7 mouse cellular contexts compared by ENCODE assay signal in the genomic region with DNA sequence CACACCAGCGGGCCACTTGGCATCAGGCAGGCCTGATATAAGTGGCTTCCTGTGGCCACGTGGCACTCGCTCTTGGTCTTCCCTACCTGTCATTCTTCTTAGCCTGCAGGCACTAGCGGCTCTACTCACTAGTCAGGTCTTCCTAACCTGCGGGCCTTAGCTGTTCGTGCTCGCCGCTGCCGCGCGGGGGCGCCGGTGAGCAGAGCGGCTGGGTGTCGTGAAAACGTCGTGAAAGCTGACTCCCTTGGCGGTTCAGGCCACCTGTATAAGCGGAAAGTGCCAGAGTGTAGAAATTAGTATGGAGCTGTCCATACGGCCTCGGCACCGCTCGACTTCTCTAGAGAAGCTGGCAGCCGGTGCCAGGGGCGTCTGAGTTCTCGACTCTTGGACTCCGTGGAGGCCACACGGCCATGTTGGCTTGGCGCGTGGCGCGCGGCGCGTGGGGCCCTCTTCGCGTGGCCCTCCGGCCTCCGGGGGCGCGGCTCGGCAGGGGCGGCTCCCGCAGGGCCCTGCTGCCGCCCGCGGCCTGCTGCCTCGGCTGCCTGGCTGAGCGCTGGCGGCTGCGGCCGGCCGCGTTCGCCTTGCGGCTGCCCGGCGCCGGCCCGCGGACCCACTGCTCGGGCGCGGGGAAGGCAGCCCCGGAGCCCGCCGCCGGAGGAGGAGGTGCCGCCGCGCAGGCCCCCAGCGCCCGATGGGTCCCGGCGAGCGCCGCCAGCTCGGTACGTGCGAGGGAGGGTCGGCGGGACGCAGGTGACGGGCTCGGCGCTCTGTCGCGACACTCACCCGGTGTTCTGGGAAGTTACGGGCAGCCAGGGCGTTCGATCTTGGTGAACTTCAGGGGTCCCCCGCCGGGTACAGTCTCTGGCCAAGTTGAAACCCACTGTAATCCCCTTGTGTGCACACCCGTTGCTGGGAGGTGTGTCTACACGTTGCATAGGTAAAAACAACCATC. TPM values are rescaled to one million over a fixed set of nuclear protein-coding genes. Genes with fewer than 3 reads are reported as not detected.
DNase-seq lines count a peak whose midpoint lies in the region; ATAC-seq lines count a peak whose summit lies in the region.

A gene (plus strand): TSS at position 260 of the 952 bp plus-strand sequence.

- peak within 1 kb of the TSS; percentile 97 for H3K4me3 ChIP-seq in intestine, embryonic 16.5 days (ENCODE audit: low read length)
- H3K4me3 ChIP-seq in midbrain, embryonic 11.5 days (ENCODE audit: low read depth, low read length), result peak within 1 kb of the TSS; percentile 95

- peak within 1 kb of the TSS; percentile 92 for H3K27ac ChIP-seq in intestine, embryonic 16.5 days (ENCODE audit: low read length)
- H3K27ac ChIP-seq in midbrain, embryonic 11.5 days (ENCODE audit: low read depth, low read length), result peak within 1 kb of the TSS; percentile 20; the same call in 1 of the 2 replicates

- peak; percentile 91 for ATAC-seq in intestine, embryonic 16.5 days
- peak; percentile 92 for ATAC-seq in midbrain, embryonic 11.5 days (ENCODE audit: low FRiP score)

- no peaks in the 10 kb centered on the region for H3K36me3 ChIP-seq in intestine, embryonic 16.5 days (ENCODE audit: control insufficient read depth, insufficient read depth, low read length)
- no peaks in the 10 kb centered on the region; the same call in none of the 2 replicates for H3K36me3 ChIP-seq in midbrain, embryonic 11.5 days (ENCODE audit: control insufficient read depth, insufficient read depth, low read length)

- peak; percentile 91 for DNase-seq in adrenal gland, adult 8-10 months
- peak; percentile 99 for DNase-seq in embryo, embryonic 9.5 days (ENCODE audit: extremely low spot score)
- DNase-seq in gastrocnemius, postnatal 4 days (ENCODE audit: low spot score in 2 of 2), result peak; percentile 88 to 90
- peak; percentile 97 to 98 for DNase-seq in left cerebral cortex, postnatal 36 days (ENCODE audit: low spot score in 2 of 2)
- DNase-seq in midbrain, embryonic 11.5 days (ENCODE audit: low spot score, missing footprints), result peak; percentile 100
- peak; percentile 89 for DNase-seq in skeletal muscle tissue, adult 2 months (ENCODE audit: low read depth, low spot score)

- WGBS in intestine, embryonic 16.5 days, result under 1% methylated on average over 90 of the region's 96 CpGs
- under 1% methylated on average over 90 of the region's 96 CpGs for WGBS in midbrain, embryonic 11.5 days

- peak within 1 kb of the TSS; percentile 92 for H3K9ac ChIP-seq in intestine, embryonic 16.5 days (ENCODE audit: low read depth, low read length)
- H3K9ac ChIP-seq in midbrain, embryonic 11.5 days (ENCODE audit: low read length), result peak within 1 kb of the TSS; percentile 91

- peaks cover 10% of the 10 kb centered on the region for H3K4me1 ChIP-seq in intestine, embryonic 16.5 days (ENCODE audit: control insufficient read depth, insufficient read depth, low read length)
- H3K4me1 ChIP-seq in midbrain, embryonic 11.5 days (ENCODE audit: control insufficient read depth, insufficient read depth, low read length), result peaks cover 10% of the 10 kb centered on the region

- H3K27me3 ChIP-seq in intestine, embryonic 16.5 days (replicated peaks; ENCODE audit: control insufficient read depth, insufficient read depth, low read length), result no peaks in the 10 kb centered on the region
- no peaks in the 10 kb centered on the region for H3K27me3 ChIP-seq in midbrain, embryonic 11.5 days (ENCODE audit: control insufficient read depth, insufficient read depth, low read length)

- peak within 1 kb of the TSS; percentile 60 for H3K4me2 ChIP-seq in intestine, embryonic 16.5 days (ENCODE audit: low read depth, low read length)
- H3K4me2 ChIP-seq in midbrain, embryonic 11.5 days, result peak within 1 kb of the TSS; percentile 85

- H3K9me3 ChIP-seq in intestine, embryonic 16.5 days (ENCODE audit: control insufficient read depth, low read length), result no peaks in the 10 kb centered on the region
- H3K9me3 ChIP-seq in midbrain, embryonic 11.5 days (ENCODE audit: control insufficient read depth, low read length), result no peaks in the 10 kb centered on the region

- intact Hi-C loops in left cerebral cortex, postnatal 36 days (cut with DNase I), result loop anchor here (1.0 kb wide), 1 partner anchor 57 kb away; no protein-coding TSS in a partner anchor

RNA-seq across cellular contexts. Expression of the gene that starts here (rescaled TPM):
- 10 to 100 TPM; 58.7 to 99.6 (median 68.6) TPM for total RNA-seq in adrenal gland, adult 8-10 months (2022)
- 10 to 100 TPM; 20.0 to 24.8 TPM for total RNA-seq in gastrocnemius, postnatal 4 days (2021)
- polyA plus RNA-seq in intestine, embryonic 16.5 days (2015; fragmentation: Nextera tagmentation; extraction: Ambion mirVana), result 8.6 and 10.1 TPM in 2 replicates
- 10 to 100 TPM; 27.5 to 30.3 TPM for total RNA-seq in left cerebral cortex, postnatal 36 days (2021)
- 24.7 and 25.5 TPM in 2 replicates for polyA plus RNA-seq in midbrain, embryonic 11.5 days (2014; fragmentation: Nextera tagmentation; extraction: Ambion mirVana)

Comparison
In these comparisons a context has a peak if more than half of its experiments do, and no peak if none do; other contexts are left out.
1. Peak in every context shown above with its lines: DNase-seq, ATAC-seq, H3K4me3 ChIP-seq and H3K27ac ChIP-seq.